Mouse (Mus musculus) thymus, postnatal 36 days (tissue): Measurements from ENCODE around the gene Wdr48.

Source experiments
- DNase-seq, 2 experiments: peaks; one replicate each; pipeline ENCODE4 v3.0.0; 2022; ENCODE audit warnings: mixed read lengths in 2 of 2

The Wdr48 gene

GRCm38 (mm10) chr9:119925729-119926128 is 31.1 kb downstream of the Wdr48 start:
- no peak for DNase-seq

- no peak for DNase-seq
Measured at GRCm38 (mm10) chr9:119926497-119926896, 31.8 kb downstream of the Wdr48 start.

- no peak for DNase-seq
Measured at GRCm38 (mm10) chr9:119932358-119932757, 37.7 kb downstream of the Wdr48 start.

GRCm38 (mm10) chr9:119933675-119934074 is 39.0 kb downstream of the Wdr48 start:
- no peak for DNase-seq

- DNase-seq: peak; percentile 91 to 93
Measured at GRCm38 (mm10) chr9:119937005-119937773, 42.5 kb downstream of the Wdr48 start, which contains the start of the genes Gorasp1 and Ttc21a. Gene Gorasp1, minus strand, starts transcription at chr9:119937565. Gene Ttc21a, plus strand, starts transcription at chr9:119937606.

- no peak for DNase-seq
Measured at GRCm38 (mm10) chr9:119938496-119938895, 43.8 kb downstream of the Wdr48 start.

- no peak for DNase-seq
Measured at GRCm38 (mm10) chr9:119939646-119940045, 45.0 kb downstream of the Wdr48 start.

GRCm38 (mm10) chr9:119941407-119941806 is 46.7 kb downstream of the Wdr48 start:
- no peak for DNase-seq

GRCm38 (mm10) chr9:119941861-119942260 is 47.2 kb downstream of the Wdr48 start:
- DNase-seq: no peak

GRCm38 (mm10) chr9:119943326-119943725 is 48.6 kb downstream of the Wdr48 start:
- no peak for DNase-seq

- peak; percentile 65 to 70 for DNase-seq
Measured at GRCm38 (mm10) chr9:119945173-119945900, 50.7 kb downstream of the Wdr48 start.

GRCm38 (mm10) chr9:119948804-119949203 is 54.1 kb downstream of the Wdr48 start:
- no peak for DNase-seq

GRCm38 (mm10) chr9:119950434-119950833 is 55.8 kb downstream of the Wdr48 start:
- no peak for DNase-seq

GRCm38 (mm10) chr9:119951388-119951787 is 56.7 kb downstream of the Wdr48 start:
- DNase-seq: no peak

- no peak for DNase-seq
Measured at GRCm38 (mm10) chr9:119958835-119959234, 64.2 kb downstream of the Wdr48 start.

- no peak for DNase-seq
Measured at GRCm38 (mm10) chr9:119962216-119962615, 67.5 kb downstream of the Wdr48 start.

- peak; percentile 80 to 81 for DNase-seq
Measured at GRCm38 (mm10) chr9:119962987-119963667, 68.4 kb downstream of the Wdr48 start.

GRCm38 (mm10) chr9:119964206-119964605 is 69.5 kb downstream of the Wdr48 start:
- no peak for DNase-seq

- no peak for DNase-seq
Measured at GRCm38 (mm10) chr9:119965186-119965585, 70.5 kb downstream of the Wdr48 start.

- no peak for DNase-seq
Measured at GRCm38 (mm10) chr9:119966221-119966910, 71.7 kb downstream of the Wdr48 start.

- DNase-seq: peak in 1 of 2 experiments; percentile 8
Measured at GRCm38 (mm10) chr9:119969811-119970210, 75.1 kb downstream of the Wdr48 start.

GRCm38 (mm10) chr9:119970221-119970620 is 75.5 kb downstream of the Wdr48 start:
- DNase-seq: peak; percentile 49 to 56
